Mouse (Mus musculus): ENCODE data around the gene Clic4. TPM values are rescaled to one million over a fixed set of nuclear protein-coding genes. Genes with fewer than 3 reads are reported as not detected.
"Not testable (repeated sequence)": the region's sequence is repeated elsewhere in the genome, so short reads cannot be mapped to it uniquely, and the experiment has no call there.

Gene Clic4
- polyA plus RNA-seq, 1 experiment from 2014 or later: 111 TPM

- Histone ChIP-seq H3K4me3 (replicated peaks) (no peak overlapping the region), H3K4me1 (peaks cover 23% of the 10 kb centered on the region), H3K9ac (no peak overlapping the region), H3K9me3 (replicated peaks) (no peaks in the 10 kb centered on the region), H3K36me3 (no peaks in the 10 kb centered on the region), H3K4me2 (replicated peaks) (no peak overlapping the region), H3K27me3 (peaks cover 35% of the 10 kb centered on the region), H3K27ac (replicated peaks) (no peak overlapping the region)
- WGBS: 50% methylated on average over 5 of the region's 5 CpGs
- ATAC-seq (ENCODE audit: insufficient number of reproducible peaks, low FRiP score, low TSS enrichment, low read depth): no peak
Measured at GRCm38 (mm10) chr4:135204666-135205065, 67.9 kb downstream of the Clic4 start.

GRCm38 (mm10) chr4:135203806-135204560 is 68.6 kb downstream of the Clic4 start:
- 20% methylated on average over 17 of the region's 17 CpGs for WGBS
- Histone ChIP-seq H3K36me3 (no peaks in the 10 kb centered on the region), H3K4me2 (replicated peaks) (peak overlapping the region; percentile 45), H3K27ac (replicated peaks) (no peak overlapping the region), H3K9me3 (replicated peaks) (no peaks in the 10 kb centered on the region), H3K4me3 (replicated peaks) (peak overlapping the region; percentile 18), H3K27me3 (peaks cover 35% of the 10 kb centered on the region), H3K4me1 (peaks cover 23% of the 10 kb centered on the region), H3K9ac (no peak overlapping the region)
- ATAC-seq (ENCODE audit: insufficient number of reproducible peaks, low FRiP score, low TSS enrichment, low read depth): no peak

GRCm38 (mm10) chr4:135203279-135203678 is 69.3 kb downstream of the Clic4 start:
- Histone ChIP-seq H3K4me3 (replicated peaks) (peak overlapping the region; percentile 18), H3K27ac (replicated peaks) (no peak overlapping the region), H3K4me2 (replicated peaks) (peak overlapping the region; percentile 45), H3K9me3 (replicated peaks) (no peaks in the 10 kb centered on the region), H3K36me3 (no peaks in the 10 kb centered on the region), H3K27me3 (peaks cover 35% of the 10 kb centered on the region), H3K9ac (no peak overlapping the region), H3K4me1 (peaks cover 24% of the 10 kb centered on the region)
- 5% methylated on average over 14 of the region's 14 CpGs for WGBS
- ATAC-seq (ENCODE audit: insufficient number of reproducible peaks, low FRiP score, low TSS enrichment, low read depth): no peak

GRCm38 (mm10) chr4:135201771-135202170 is 70.8 kb downstream of the Clic4 start:
- Histone ChIP-seq H3K4me3 (replicated peaks) (no peak overlapping the region), H3K27ac (replicated peaks) (no peak overlapping the region), H3K4me1 (peaks cover 34% of the 10 kb centered on the region), H3K9ac (no peak overlapping the region), H3K36me3 (no peaks in the 10 kb centered on the region), H3K9me3 (replicated peaks) (no peaks in the 10 kb centered on the region), H3K4me2 (replicated peaks) (no peak overlapping the region), H3K27me3 (peaks cover 27% of the 10 kb centered on the region)
- no peak for ATAC-seq (ENCODE audit: insufficient number of reproducible peaks, low FRiP score, low TSS enrichment, low read depth)
- 62% methylated on average over 16 of the region's 16 CpGs for WGBS

- peaks cover 14% of the 10 kb centered on the region for H3K4me1 ChIP-seq
- H3K36me3 ChIP-seq: no peaks in the 10 kb centered on the region
- H3K4me3 ChIP-seq (replicated peaks): no peak overlapping the region
- WGBS: 41% methylated on average over 8 of the region's 8 CpGs
- H3K27ac ChIP-seq (replicated peaks): no peak overlapping the region
- peaks cover 4% of the 10 kb centered on the region for H3K27me3 ChIP-seq
- 0 out of 2 replicates have a peak, but pooled peaks cover 4% of the 10 kb centered on the region for H3K9me3 ChIP-seq (replicated peaks)
- H3K9ac ChIP-seq: no peak overlapping the region
- no peak for ATAC-seq (ENCODE audit: insufficient number of reproducible peaks, low FRiP score, low TSS enrichment, low read depth)
- no peak overlapping the region for H3K4me2 ChIP-seq (replicated peaks)
Measured at GRCm38 (mm10) chr4:135197857-135198256, 74.8 kb downstream of the Clic4 start.

- ATAC-seq (ENCODE audit: insufficient number of reproducible peaks, low FRiP score, low TSS enrichment, low read depth): no peak
- Histone ChIP-seq H3K9me3 (replicated peaks) (0 out of 2 replicates have a peak, but pooled peaks cover 4% of the 10 kb centered on the region), H3K4me2 (replicated peaks) (no peak overlapping the region), H3K4me3 (replicated peaks) (no peak overlapping the region), H3K36me3 (no peaks in the 10 kb centered on the region), H3K9ac (no peak overlapping the region), H3K27me3 (no peaks in the 10 kb centered on the region; the same call in 1 of the 2 replicates), H3K4me1 (peaks cover 10% of the 10 kb centered on the region), H3K27ac (replicated peaks) (no peak overlapping the region)
- 61% methylated on average over 5 of the region's 5 CpGs for WGBS
Measured at GRCm38 (mm10) chr4:135192841-135193240, 79.8 kb downstream of the Clic4 start.

GRCm38 (mm10) chr4:135191604-135192003 is 81.0 kb downstream of the Clic4 start:
- H3K9me3 ChIP-seq (replicated peaks): 0 out of 2 replicates have a peak, but pooled peaks cover 4% of the 10 kb centered on the region
- H3K4me3 ChIP-seq (replicated peaks): no peak overlapping the region
- no peaks in the 10 kb centered on the region; the same call in 1 of the 2 replicates for H3K27me3 ChIP-seq
- peak; percentile 29; the same call in 1 of the 2 replicates for ATAC-seq (ENCODE audit: insufficient number of reproducible peaks, low FRiP score, low TSS enrichment, low read depth)
- H3K36me3 ChIP-seq: no peaks in the 10 kb centered on the region
- no peak overlapping the region for H3K9ac ChIP-seq
- H3K4me1 ChIP-seq: 0 out of 2 replicates have a peak, but pooled peaks cover 5% of the 10 kb centered on the region
- WGBS: 60% methylated on average over 11 of the region's 11 CpGs
- no peak overlapping the region for H3K4me2 ChIP-seq (replicated peaks)
- no peak overlapping the region for H3K27ac ChIP-seq (replicated peaks)

- H3K9me3 ChIP-seq (replicated peaks): 0 out of 2 replicates have a peak, but pooled peaks cover 4% of the 10 kb centered on the region
- no peak overlapping the region for H3K4me2 ChIP-seq (replicated peaks)
- no peak overlapping the region for H3K4me3 ChIP-seq (replicated peaks)
- H3K27me3 ChIP-seq: no peaks in the 10 kb centered on the region; the same call in 1 of the 2 replicates
- ATAC-seq (ENCODE audit: insufficient number of reproducible peaks, low FRiP score, low TSS enrichment, low read depth): no peak
- 48% methylated on average over 1 of the region's 1 CpGs for WGBS
- H3K9ac ChIP-seq: no peak overlapping the region
- H3K27ac ChIP-seq (replicated peaks): no peak overlapping the region
- no peaks in the 10 kb centered on the region for H3K36me3 ChIP-seq
- H3K4me1 ChIP-seq: 0 out of 2 replicates have a peak, but pooled peaks cover 5% of the 10 kb centered on the region
Measured at GRCm38 (mm10) chr4:135191185-135191584, 81.4 kb downstream of the Clic4 start.

GRCm38 (mm10) chr4:135190364-135190763 is 82.2 kb downstream of the Clic4 start:
- no peak overlapping the region for H3K9ac ChIP-seq
- WGBS: 83% methylated on average over 1 of the region's 1 CpGs
- no peaks in the 10 kb centered on the region for H3K36me3 ChIP-seq
- H3K4me1 ChIP-seq: 0 out of 2 replicates have a peak, but pooled peaks cover 5% of the 10 kb centered on the region
- H3K9me3 ChIP-seq (replicated peaks): 0 out of 2 replicates have a peak, but pooled peaks cover under 1% of the 10 kb centered on the region
- no peak for ATAC-seq (ENCODE audit: insufficient number of reproducible peaks, low FRiP score, low TSS enrichment, low read depth)
- H3K27me3 ChIP-seq: no peaks in the 10 kb centered on the region; the same call in 1 of the 2 replicates
- H3K4me2 ChIP-seq (replicated peaks): no peak overlapping the region
- H3K27ac ChIP-seq (replicated peaks): no peak overlapping the region
- H3K4me3 ChIP-seq (replicated peaks): no peak overlapping the region

GRCm38 (mm10) chr4:135189452-135190008 is 83.1 kb downstream of the Clic4 start:
- ATAC-seq (ENCODE audit: insufficient number of reproducible peaks, low FRiP score, low TSS enrichment, low read depth): no peak
- no peaks in the 10 kb centered on the region; the same call in 1 of the 2 replicates for H3K27me3 ChIP-seq
- WGBS: 73% methylated on average over 12 of the region's 12 CpGs
- 0 out of 2 replicates have a peak, but pooled peaks cover 5% of the 10 kb centered on the region for H3K4me1 ChIP-seq
- no peak overlapping the region for H3K4me2 ChIP-seq (replicated peaks)
- no peaks in the 10 kb centered on the region for H3K36me3 ChIP-seq
- no peak overlapping the region for H3K9ac ChIP-seq
- H3K27ac ChIP-seq (replicated peaks): no peak overlapping the region
- H3K9me3 ChIP-seq (replicated peaks): no peaks in the 10 kb centered on the region
- H3K4me3 ChIP-seq (replicated peaks): no peak overlapping the region

GRCm38 (mm10) chr4:135184277-135184676 is 88.3 kb downstream of the Clic4 start:
- not testable (repeated sequence) for H3K4me3 ChIP-seq (replicated peaks); H3K27me3 ChIP-seq; ATAC-seq (ENCODE audit: insufficient number of reproducible peaks, low FRiP score, low TSS enrichment, low read depth); H3K4me1 ChIP-seq; H3K4me2 ChIP-seq (replicated peaks); H3K9ac ChIP-seq; H3K27ac ChIP-seq (replicated peaks); H3K9me3 ChIP-seq (replicated peaks); H3K36me3 ChIP-seq
- 95% methylated on average over 7 of the region's 13 CpGs for WGBS

Measured in embryonic facial prominence, embryonic 15.5 days (tissue).